Mouse (Mus musculus): ENCODE results near the gene Ttbk2. TPM values are rescaled to one million over a fixed set of nuclear protein-coding genes. Genes with fewer than 3 reads are reported as not detected.

The Ttbk2 gene
- polyA plus RNA-seq, 3 experiments from 2014 or later, result 0.65 to 0.81 (median 0.67) TPM

DNA sequence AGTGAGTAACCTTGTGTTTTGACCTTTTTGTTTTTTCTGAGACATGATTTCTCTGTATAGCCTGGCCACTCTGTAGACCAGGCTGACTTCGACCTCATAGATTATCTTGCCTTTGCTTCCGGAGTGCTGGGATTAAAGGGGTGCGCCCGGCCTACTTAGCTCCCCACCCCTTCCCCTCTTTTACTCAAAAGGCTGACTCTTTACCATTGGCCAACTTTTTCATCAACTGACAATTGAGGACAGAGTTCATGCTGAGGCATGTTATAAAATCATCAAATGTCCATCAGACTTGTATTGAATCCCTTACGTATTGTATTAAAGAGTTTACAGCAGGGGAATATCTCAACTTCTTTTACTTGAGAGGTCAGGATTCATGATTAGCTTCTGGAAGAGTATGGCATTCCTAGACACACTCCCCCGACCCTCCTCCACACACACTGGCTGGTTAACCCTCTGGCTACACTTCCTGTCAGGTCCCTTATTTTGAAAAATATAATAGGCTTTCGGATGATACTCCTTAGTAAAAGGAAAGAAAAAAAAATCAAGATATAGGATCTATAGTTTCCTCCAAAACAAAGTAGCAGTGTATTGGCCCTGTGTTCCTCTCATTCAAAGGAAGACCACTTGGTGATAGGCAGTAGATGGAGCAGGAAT is 118.4 kb downstream of the Ttbk2 start:
- ATAC-seq, result peak; percentile 8

- peak; percentile 93 for ATAC-seq
These were observed 119.1 kb downstream of the Ttbk2 start for GRCm38 (mm10) chr2:120731167-120731862.

DNA sequence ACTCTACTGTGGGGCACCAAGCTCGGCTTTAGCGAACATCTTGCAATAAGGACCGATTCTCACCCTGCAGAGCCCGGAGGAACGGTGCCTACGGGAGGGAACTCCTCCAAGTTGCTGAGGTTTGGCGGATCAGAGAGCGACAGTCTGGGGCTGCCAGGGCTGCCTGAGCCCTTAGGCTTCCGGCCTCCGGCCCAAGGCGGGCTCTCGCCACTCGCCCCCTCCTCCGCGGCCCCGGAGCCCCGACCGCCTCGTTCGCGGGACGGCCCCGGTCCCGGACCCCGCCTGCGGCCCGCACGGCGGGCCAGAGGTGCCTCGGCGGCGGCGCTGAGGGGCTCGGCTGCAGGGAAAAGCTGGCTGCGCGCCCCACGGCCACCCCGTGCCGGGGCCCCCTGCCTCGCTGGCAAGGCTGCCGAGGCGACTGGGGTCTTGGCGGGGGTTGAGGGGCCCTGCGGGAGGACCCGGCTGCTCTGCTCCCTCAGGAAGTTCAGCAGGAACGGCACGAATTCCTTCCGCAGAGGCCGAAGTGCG is 119.7 kb downstream of the Ttbk2 start:
- ATAC-seq, result peak; percentile 8

DNA sequence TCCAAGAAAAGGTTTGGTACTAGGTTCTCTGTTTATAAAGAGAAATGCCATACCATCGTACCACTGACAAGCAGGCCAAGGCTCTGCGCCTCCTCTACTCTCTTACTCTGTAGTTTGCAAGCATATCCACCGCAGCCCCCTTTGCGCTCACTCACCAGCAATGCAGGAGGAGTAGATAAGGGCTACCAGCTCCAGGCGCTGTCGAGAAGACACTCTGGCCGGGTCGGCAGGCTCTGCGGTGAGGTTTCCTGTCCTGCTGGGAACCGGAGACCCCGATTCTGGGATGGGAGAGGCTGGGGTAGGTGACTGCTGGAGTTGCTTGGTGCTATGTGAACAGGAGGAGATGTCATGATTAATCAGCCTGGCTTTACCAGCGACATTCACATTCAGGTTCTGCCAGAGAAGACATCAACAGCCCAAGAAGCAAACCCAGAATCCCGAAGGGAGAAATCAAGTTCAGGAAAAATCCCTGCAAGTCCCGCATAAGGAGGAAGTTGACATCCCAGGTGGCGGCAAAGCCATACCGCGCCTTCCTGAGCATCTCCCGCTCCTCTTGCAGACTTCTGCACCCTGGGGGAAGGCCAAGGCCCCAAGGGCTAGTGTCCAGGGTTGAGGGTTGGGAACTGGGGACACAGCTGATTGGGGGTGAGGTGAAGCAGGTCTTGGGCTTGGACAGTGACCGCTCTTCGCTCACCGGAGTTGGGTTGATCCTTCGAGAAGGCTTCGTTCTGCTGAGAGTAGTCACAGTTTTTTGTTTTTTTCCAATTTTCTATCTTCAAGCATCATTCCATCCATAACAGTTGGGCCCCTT is 120.4 kb downstream of the Ttbk2 start:
- ATAC-seq, result no peak

GRCm38 (mm10) chr2:120724176-120724575 is 126.2 kb downstream of the Ttbk2 start:
- ATAC-seq, result no peak

DNA sequence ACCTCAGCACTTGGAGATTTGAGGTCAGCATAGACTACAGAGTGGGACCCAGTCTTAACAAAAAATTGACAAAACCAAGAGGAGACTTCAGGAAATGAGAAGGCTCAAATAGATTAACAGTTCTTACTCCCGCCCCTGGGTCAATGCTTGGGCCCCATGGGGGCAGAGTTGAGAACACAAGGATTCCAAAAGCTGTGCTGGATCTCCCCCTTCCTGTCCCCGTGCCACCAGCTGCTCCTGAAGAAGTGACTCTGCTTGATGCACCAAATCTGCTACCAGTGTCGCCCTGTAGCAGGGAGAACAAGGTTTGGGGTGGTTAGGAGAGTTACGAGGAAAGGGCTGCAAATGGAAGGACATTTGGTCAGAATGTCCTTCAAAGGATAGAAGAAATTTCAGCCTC is 126.8 kb downstream of the Ttbk2 start:
- ATAC-seq, result no peak

DNA sequence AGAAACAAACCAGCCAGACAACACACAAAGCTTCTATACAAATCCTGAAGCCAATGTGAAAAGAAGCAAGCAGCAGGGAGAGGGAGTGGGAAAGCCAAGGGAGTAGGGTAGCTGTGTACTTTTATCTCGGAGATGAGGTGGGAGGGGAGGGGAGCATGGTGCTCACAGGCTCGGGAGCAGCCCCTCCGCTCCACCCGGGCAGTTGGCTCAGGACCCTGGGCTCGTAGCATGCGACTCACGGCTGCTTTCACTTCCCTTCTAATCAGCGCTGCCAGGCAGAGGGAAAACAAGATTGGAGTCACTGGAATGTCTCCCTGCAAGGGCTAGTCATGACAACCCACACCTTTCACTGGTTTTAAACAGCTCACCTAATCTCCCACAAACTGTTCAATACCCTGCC is 127.9 kb downstream of the Ttbk2 start:
- no peak for ATAC-seq

DNA sequence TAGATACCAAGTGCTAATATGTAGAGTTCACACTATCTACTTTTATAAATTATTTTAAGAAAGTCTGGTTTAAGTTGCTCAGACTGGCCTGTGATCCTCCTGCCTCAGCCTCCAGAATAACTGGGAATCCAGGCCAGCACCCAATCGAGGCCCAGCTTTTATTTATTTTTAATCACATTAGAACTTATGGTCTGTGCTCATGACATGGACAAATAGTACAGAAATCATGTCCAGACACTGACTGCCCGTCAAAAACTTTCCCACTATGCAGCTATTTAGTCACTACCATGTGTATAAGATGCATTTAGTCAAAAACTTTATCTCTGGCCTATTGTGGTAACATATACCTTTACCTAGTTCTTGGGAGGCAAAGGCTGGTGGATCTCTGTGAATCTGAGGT is 128.5 kb downstream of the Ttbk2 start:
- ATAC-seq, result no peak

DNA sequence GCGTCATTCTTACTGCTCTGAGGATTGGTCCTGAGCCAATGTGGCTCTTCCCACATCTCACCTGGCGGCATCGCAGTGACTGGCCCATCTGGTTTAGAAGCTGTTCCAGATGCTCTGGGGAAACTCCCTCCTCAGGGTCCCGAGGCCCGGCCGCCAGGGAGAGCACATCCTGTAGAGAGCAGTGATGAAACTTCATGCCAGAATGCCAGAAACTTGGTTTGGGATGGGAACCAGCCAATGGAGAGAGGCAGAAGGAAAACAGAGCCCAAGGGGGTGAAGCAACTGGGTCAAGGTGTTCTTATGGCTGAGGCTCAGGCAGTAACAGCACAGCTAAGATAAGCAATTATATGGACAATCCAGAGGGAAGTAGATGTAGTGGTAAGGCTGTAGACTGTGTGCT is 129.6 kb downstream of the Ttbk2 start:
- no peak for ATAC-seq

DNA sequence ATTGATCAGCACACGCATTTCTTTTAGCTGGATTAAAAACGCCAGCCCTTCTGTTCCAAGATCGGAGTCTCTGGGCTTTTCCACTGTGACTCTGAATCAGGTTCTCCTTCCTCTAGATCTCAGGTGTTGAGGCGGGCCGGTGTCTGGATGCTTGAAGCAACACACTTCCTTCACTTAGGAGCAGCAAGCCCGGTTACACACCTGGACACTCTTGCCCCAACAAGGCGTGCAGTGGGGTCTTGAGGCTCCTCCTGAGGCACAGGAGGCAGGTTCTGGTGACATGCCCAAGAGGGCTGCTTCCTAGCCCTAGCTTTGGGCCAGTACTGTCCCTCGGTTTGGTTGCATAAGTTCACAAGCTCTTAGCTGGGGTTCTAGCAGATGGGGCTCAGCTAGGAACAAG is 131.9 kb downstream of the Ttbk2 start:
- no peak for ATAC-seq

DNA sequence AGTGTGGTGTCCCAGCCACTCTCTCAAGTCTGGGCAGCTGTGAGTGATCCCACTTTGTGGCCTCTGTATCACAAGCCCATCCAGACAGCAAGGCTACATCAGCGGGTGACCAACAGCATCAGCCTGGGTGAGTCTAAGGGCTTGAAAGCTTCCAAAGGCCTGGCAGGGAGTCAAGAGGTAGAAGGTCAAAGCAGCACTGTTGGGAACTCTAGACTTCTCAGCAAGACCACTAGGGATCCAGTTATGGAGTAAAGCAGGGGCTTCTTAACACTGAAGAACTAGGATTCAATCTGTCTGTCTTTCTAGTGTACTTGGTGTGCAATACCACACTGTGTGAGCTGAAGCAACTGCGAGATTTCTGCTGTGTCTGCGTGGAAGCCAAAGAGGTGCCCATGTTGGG is 137.0 kb downstream of the Ttbk2 start:
- no peak for ATAC-seq

DNA sequence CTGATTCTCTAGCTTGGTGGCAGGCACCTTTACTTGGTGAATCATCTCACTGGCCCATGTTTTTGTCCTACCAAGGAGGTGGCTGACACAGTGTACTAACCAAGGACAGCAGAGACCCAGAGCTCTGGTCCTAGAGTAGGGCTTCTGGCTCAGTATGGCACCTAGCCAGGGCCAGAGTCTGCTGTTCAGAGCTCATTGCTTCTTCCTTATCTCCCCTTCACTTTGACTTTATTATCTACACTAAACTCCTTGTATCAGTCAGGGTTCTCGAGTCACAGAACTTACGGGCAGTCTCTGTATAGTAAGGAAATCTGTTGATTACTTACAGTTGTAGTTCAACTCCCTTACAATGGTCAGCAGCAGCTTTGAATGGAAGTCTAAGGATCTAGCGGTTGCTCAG is 139.5 kb downstream of the Ttbk2 start:
- ATAC-seq, result no peak

- ATAC-seq, result no peak
These were observed 140.2 kb downstream of the Ttbk2 start for GRCm38 (mm10) chr2:120710154-120710553.

DNA sequence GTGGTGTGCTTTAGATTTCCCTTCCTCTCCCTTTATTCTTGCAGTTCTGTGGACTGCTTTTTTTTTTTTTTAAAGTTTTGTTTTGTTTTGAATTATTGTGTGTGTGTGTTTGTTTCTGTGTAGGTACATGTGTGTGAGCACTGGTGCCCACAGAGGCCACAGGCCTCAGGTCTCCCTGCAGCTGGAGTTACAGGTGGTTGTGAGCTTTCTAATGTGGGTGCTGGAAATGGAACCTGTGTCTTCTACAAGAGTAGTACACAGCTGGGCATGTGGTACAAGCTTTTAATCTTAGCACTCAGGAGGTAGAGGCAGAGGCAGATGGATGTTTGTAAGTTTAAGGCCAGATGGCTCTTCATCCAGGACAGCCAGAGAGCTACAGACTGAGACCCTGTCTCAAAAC is 143.4 kb downstream of the Ttbk2 start:
- no peak for ATAC-seq

GRCm38 (mm10) chr2:120702675-120703074 is 147.7 kb downstream of the Ttbk2 start:
- ATAC-seq, result no peak

DNA sequence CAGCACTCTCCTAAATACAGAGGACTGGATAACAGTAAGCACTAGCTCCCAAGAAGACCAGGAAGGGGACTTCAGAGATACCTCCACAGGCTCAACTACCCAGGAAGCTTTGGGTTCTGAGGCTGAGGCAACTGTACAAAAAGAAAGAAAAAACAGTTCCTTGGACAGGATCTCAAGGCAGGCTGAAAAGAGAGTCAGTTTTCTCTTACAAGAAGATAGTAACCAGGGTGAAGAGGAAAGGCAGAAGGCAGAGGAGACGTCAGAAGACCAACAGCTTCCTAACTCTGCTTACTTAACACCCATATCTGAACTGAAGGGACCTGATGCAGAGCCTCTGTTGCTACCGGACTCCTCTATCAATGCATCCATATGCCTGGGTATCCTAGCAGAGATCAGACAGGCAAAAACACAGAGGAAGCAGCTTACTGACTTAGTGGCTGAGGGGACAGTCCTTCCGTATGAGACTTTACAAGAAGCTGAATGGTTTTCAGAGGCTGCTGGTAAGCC is 150.0 kb downstream of the Ttbk2 start:
- no peak for ATAC-seq

DNA sequence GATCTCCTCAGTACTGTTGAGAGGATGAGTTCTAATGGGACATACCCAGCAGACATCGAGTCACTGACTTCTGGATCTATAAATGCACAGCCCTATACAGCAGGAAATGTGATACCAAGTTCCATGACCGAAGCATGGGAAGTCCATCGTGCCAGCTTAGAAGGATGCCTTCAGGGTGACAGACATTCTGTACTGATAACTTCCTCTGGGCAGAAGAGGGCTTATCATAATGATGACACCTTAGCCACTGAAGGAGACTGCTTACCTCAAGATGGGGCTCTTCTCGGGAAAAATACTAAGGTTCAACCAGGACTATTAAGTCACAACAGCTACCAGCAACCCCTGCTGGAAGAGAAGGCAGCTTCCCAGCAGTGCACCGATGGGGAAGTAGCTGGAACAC is 152.6 kb downstream of the Ttbk2 start:
- no peak for ATAC-seq

Other genes starting within 250 kb of the Ttbk2 start
- 10 to 100 TPM; 15.6 to 19.5 (median 18.0) TPM for gene Haus2, start 241.2 kb downstream of the Ttbk2 start, polyA plus RNA-seq (2017; shearing (Covaris generic))
- gene Lrrc57, start 241.1 kb downstream of the Ttbk2 start, polyA plus RNA-seq (2017; shearing (Covaris generic)), result 10 to 100 TPM; 30.6 to 33.5 (median 33.4) TPM
- gene Stard9, start 221.5 kb downstream of the Ttbk2 start, polyA plus RNA-seq (2017; shearing (Covaris generic)), result 1 to 10 TPM in 1 of 3 experiments, under 1 TPM in 2; 0.44 to 1.2 (median 0.78) TPM
- 1 to 10 TPM; 3.1 to 6.4 (median 4.8) TPM for gene Cdan1, start 476 bp downstream of the Ttbk2 start, polyA plus RNA-seq (2017; shearing (Covaris generic))
- gene Ubr1, start 120.1 kb upstream of the Ttbk2 start, polyA plus RNA-seq (2017; shearing (Covaris generic)), result 10 to 100 TPM; 35.3 to 51.6 (median 47.1) TPM
- gene Tmem62, start 126.4 kb upstream of the Ttbk2 start, polyA plus RNA-seq (2017; shearing (Covaris generic)), result 10 to 100 TPM; 10.3 to 16.9 (median 15.3) TPM
- gene Ccndbp1, start 157.8 kb upstream of the Ttbk2 start, polyA plus RNA-seq (2017; shearing (Covaris generic)), result 100 to 1,000 TPM; 130 to 163 (median 159) TPM
- gene Epb42, start 186.5 kb upstream of the Ttbk2 start, polyA plus RNA-seq (2017; shearing (Covaris generic)), result 1 to 10 TPM in 1 of 3 experiments, under 1 TPM in 2; 0.54 to 1.2 (median 0.66) TPM
- gene Tgm5, start 235.2 kb upstream of the Ttbk2 start, polyA plus RNA-seq (2017; shearing (Covaris generic)), result not detected